Mouse (Mus musculus): ENCODE results near the gene Nkrf.

Gene Nkrf

GRCm38 (mm10) chrX:36852631-36853030 lies 50.1 kb downstream of the Nkrf start:
- no peak for DNase-seq (ENCODE audit: low read depth)

DNA sequence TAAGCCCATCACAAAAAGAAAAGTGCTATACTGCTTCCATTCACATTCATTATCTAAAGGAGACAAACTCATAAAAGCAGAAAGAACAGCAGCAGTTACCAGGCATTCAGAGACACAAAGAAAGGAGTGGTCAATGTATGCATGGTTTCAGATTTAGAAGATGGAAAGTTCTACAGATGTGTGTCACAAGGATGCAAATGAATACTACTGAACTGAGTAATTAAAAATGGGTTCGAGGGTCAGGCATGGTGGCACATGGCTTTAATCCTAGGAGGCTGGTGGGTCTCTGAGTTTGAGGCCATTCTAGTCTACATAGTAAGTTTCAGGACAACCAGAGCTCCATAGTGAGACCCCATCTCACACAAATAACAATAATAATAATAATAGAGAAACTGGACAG lies 55.5 kb downstream of the Nkrf start:
- DNase-seq (ENCODE audit: low read depth), result no peak

- DNase-seq (ENCODE audit: low read depth), result no peak
Observed at GRCm38 (mm10) chrX:36843346-36843990, 59.2 kb downstream of the Nkrf start.

DNA sequence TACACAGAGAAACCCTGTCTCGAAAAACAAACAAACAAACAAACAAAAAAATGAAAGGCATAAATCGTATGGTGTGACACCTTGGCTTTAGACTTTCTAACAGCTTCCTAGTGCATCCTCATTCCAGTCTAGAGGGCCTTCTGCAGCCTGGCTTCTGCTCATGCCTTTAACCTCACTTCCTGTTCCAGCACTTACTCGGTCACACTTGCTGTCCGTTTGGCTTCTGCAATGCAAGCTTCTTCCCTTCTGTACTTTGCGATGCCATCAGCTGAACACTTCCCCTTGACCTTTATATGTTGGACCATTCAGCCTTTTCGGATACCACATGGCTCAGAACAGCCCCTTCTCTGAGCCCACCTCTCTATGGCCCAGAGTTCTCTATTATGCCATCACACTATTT lies 61.0 kb downstream of the Nkrf start:
- DNase-seq (ENCODE audit: low read depth), result no peak

- no peak for DNase-seq (ENCODE audit: low read depth)
Observed at GRCm38 (mm10) chrX:36839391-36839790, 63.3 kb downstream of the Nkrf start.

Data from NIH3T3 (cell line).